Mouse (Mus musculus): ENCODE results near the gene Plxnc1. TPM values are rescaled to one million over a fixed set of nuclear protein-coding genes. Genes with fewer than 3 reads are reported as not detected.

Gene Plxnc1
- total RNA-seq, 2 experiments from 2014 or later, result 0.33 to 0.59 TPM

- intact Hi-C loops (cut with DNase I), result no loop called here
- DNase-seq, result no peak
- Histone ChIP-seq H3K27ac (no peak overlapping the region), H3K4me3 (no peak overlapping the region)
- TF ChIP-seq CTCF (IDR thresholded peaks at IDR 0.05), result no peak
Measured at GRCm38 (mm10) chr10:94818781-94819665, 125.6 kb downstream of the Plxnc1 start.

DNA sequence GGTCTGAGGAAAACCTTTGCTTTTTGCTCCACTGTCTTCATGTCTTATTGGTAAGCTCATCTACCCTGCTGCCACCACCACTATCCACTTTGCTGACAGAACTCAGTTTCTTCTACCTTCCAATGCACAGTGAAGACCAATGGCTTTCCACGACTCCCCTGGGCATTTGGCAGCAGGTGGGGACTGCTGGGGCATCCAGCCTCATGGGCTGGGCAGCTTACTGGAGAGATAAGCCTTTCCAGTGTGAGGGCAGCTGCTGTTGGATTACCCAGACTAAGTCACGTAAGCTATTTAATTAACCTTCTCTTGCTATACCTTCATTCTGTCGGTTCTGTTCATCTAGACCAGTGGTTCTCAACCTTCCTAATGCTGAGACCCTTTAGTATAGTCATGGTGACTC is 126.5 kb downstream of the Plxnc1 start:
- H3K4me3 ChIP-seq, result no peak overlapping the region
- intact Hi-C loops (cut with DNase I), result no loop called here
- no peak for TF ChIP-seq CTCF (IDR thresholded peaks at IDR 0.05)
- no peak for DNase-seq
- H3K27ac ChIP-seq, result no peak overlapping the region

- intact Hi-C loops (cut with DNase I), result no loop called here
- H3K27ac ChIP-seq, result no peak overlapping the region
- H3K4me3 ChIP-seq, result no peak overlapping the region
- no peak for DNase-seq
- no peak for TF ChIP-seq CTCF (IDR thresholded peaks at IDR 0.05)
Measured at GRCm38 (mm10) chr10:94811907-94812851, 132.5 kb downstream of the Plxnc1 start.

DNA sequence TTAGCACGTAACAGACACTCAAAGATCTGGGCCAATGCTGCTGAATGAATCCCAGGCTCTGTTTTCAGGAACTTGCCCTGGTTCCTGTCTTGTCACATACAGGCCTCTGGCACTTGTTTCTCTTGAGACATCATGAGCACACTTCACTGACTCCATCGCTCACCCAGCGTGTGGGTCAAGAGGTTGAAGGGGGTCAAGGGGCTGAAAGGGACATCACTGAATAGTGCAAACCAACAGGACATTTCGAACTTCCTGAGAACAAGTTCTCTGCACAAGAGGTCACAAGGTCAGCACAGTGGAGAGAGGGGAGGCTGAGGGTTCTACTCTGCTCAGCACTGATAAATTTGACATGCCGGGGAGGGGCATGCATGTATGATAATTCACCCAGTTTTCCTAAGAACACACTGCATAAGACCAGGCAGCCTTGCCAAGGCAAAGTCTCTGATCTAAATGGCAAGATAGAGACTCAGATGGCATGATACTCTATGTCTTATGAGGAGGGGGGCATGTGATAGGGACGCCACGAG is 134.6 kb downstream of the Plxnc1 start:
- intact Hi-C loops (cut with DNase I), result loop anchor here (10.0 kb wide), 1 partner anchor 135 kb away; the partner anchor contains the start of gene Plxnc1
- no peak for TF ChIP-seq CTCF (IDR thresholded peaks at IDR 0.05)
- DNase-seq, result no peak
- H3K27ac ChIP-seq, result no peak overlapping the region
- H3K4me3 ChIP-seq, result no peak overlapping the region

GRCm38 (mm10) chr10:94808275-94808674 is 136.4 kb downstream of the Plxnc1 start:
- intact Hi-C loops (cut with DNase I), result loop anchor here (10.0 kb wide), 1 partner anchor 137 kb away; the partner anchor contains the start of gene Plxnc1
- Histone ChIP-seq H3K4me3 (no peak overlapping the region), H3K27ac (no peak overlapping the region)
- DNase-seq, result no peak
- TF ChIP-seq CTCF (IDR thresholded peaks at IDR 0.05), result no peak

DNA sequence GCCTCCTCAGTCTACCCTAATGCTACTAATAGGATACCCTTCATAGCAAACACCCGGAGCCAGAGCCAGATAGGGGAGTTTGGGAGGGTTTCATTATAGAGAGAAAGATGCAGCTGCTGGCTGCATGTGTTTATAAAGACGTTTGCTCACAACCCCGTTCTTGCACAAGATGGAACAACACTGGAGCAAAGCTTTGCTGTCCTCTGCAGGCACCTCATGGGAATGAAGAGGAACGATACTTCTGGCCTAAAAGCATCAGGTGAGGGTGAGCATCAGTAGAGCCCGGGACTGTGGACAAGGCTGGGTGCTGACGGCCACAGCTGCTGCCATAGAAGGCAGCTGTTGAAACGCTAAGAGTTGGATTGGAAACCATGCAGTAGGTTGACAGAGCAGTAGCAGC is 137.3 kb downstream of the Plxnc1 start:
- intact Hi-C loops (cut with DNase I), result loop anchor here (10.0 kb wide), 1 partner anchor 137 kb away; the partner anchor contains the start of gene Plxnc1
- Histone ChIP-seq H3K4me3 (no peak overlapping the region), H3K27ac (no peak overlapping the region)
- no peak for TF ChIP-seq CTCF (IDR thresholded peaks at IDR 0.05)
- no peak for DNase-seq

GRCm38 (mm10) chr10:94804909-94805220 is 139.8 kb downstream of the Plxnc1 start:
- no peak overlapping the region for H3K4me3 ChIP-seq
- intact Hi-C loops (cut with DNase I), result loop anchor here (10.0 kb wide), 1 partner anchor 140 kb away; the partner anchor contains the start of gene Plxnc1
- H3K27ac ChIP-seq, result no peak overlapping the region
- no peak for TF ChIP-seq CTCF (IDR thresholded peaks at IDR 0.05)
- DNase-seq, result no peak

DNA sequence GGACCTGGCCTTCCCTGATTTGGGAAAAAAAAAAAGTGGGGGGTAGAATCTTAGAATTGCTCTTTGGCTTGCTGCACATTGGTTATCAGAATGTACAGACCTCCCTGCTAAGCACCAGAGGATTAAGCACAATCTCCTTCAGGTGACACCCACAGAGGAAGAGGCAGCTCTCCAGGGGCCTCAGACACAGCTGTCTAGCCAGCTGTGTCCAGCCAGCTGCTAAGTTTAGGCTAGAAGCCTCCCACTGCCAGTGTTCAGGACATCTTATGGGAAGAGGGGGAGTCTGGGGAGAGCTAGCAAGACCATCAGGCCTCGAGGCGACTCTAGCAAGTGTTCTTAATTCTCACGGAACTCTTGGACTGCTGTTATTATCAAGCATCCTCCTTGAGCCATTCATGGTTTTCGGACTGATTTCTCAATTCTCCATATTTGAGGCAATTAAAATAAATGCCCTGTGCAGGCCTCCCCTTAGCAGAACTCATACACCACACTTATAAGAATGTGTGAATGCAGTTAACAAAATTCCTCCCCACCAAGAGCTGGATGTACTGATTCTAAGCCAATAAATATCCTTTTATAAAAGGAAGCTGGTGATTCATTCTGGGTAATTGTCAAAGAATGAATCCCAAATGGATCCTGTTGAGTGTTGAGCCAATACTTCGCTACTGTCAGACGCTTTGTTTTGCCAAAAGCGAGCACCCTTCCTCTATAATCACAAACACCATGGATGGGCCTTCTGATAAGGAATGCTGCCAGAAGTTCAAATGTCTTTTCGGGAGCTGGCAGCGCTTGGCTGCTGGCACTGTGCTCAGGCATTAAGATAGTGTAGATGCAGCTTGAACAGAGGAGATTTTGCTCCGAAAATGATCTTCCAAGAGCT is 140.4 kb downstream of the Plxnc1 start:
- Histone ChIP-seq H3K27ac (no peak overlapping the region), H3K4me3 (0 out of 2 replicates have a peak overlapping the region, but pooled peaks have one; percentile 7)
- intact Hi-C loops (cut with DNase I), result loop anchor here (10.0 kb wide), 1 partner anchor 141 kb away; the partner anchor contains the start of gene Plxnc1
- DNase-seq, result no peak
- no peak for TF ChIP-seq CTCF (IDR thresholded peaks at IDR 0.05)

- H3K27ac ChIP-seq, result no peak overlapping the region
- intact Hi-C loops (cut with DNase I), result loop anchor here (10.0 kb wide), 1 partner anchor 144 kb away; the partner anchor contains the start of gene Plxnc1
- H3K4me3 ChIP-seq, result no peak overlapping the region
- no peak for DNase-seq
- TF ChIP-seq CTCF (IDR thresholded peaks at IDR 0.05), result no peak
Measured at GRCm38 (mm10) chr10:94800677-94801354, 143.8 kb downstream of the Plxnc1 start.

DNA sequence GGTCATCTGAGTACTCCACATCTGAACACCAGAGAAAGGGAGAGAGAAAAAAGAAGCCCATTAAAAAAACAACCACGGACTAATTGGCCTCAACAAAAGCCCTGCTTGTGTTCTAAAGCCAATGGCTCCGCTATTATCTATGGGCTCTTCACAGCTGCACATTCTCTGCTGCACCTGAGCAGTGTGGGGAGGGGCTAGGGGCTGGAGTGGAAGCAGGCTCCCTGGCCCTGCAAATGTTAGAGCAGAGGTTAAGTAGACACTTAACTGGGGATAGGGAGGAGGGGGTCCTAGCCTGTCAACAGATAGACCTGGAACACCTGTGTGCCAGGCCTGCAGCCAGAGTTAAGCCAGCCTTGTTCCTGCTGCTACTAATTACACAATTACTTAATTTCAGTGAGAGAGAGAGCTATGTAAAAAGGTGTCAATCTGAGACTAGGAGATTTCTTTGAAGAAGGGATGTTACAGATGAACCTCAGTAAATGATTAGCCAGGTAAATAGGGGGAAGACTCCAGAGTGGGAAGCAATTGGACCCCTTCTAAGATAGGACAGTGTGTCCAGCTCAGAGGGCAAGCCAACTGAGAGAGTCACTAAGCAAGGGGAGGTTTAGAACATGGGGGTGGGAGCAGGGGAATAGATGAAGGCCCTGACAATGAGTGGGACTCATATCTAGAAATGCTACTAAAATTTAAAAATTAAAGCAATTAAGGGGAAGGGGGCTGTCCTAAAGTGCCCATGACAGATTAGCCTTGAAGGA is 145.0 kb downstream of the Plxnc1 start:
- H3K27ac ChIP-seq, result no peak overlapping the region
- H3K4me3 ChIP-seq, result no peak overlapping the region
- TF ChIP-seq CTCF (IDR thresholded peaks at IDR 0.05), result no peak
- intact Hi-C loops (cut with DNase I), result loop anchor here (10.0 kb wide), 1 partner anchor 145 kb away; the partner anchor contains the start of gene Plxnc1
- no peak for DNase-seq

Measured in gastrocnemius, adult 2 months (tissue).